Mouse (Mus musculus) gastrocnemius, postnatal 25 days (tissue): ENCODE results near the gene Dpyd. TPM values are rescaled to one million over a fixed set of nuclear protein-coding genes. Genes with fewer than 3 reads are reported as not detected.

ENCODE experiments used
- DNase-seq: peaks from one replicate; pipeline ENCODE4 v3.0.0; 2022
- total RNA-seq, 2 experiments: library from RNA; stranded (reverse); gene quantifications; 1 replicate in 1 of 2; 2 replicates in 1 of 2; pipeline ENCODE4 v1.2.3; 2021

Dpyd gene
- total RNA-seq, 2 experiments from 2014 or later, result 0.92 to 1.3 TPM

DNA sequence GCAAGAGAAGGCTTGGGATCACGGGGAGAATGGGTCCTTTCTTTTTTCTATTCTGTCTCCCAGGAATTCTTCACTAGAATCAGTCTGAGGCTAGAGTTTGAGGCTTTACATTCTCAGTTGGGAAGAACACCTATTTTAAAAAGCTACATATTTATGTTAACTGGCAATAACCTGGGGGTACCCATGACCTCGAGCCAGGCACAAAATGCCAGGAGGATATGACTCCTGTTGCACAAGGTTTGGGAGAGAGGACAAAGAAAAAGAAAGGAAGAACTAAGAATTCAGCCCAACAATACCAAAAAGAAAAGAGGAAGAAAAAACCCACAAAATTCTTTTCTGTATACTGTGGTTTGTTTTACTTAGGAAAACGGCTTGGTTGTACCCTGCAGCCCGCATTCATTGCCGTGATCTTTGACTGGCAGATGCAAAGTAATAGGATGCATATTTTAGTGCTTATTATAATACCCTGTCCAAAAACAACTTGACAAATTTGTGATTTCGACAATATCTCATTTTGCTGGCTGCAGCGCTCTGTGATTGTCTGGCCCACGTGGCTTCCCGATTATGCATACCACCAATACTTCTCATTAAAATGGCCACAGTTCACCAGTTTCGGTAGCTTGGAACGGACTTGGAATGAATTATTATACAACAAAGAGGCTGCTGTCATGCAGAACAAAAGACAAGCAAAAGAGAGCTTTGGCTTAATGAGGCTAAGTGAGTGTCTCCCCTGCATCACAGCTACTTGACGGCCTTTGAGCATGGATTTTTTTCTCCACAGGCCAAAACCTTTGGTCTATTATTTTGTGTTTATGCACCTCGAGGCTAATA, 799.8 kb downstream of the Dpyd start:
- DNase-seq, result no peak

DNA sequence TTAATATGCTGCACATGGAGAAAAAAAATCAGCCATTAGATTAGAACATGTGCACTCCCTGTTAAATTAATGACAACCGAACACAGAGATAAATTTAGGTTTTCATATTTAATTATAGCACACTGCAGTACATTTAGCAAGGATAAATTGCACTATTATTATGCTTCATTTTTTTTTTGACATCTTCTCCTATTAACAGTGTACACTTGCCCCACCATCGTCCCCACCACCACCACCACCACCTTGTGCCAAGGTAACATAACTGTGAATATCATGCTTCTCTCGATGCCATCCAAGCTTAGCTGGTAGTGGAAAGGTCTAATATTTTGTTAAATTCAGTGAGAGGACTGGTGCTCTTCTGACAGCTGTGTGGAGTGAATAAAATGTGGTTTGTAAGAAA, 800.5 kb downstream of the Dpyd start:
- DNase-seq, result no peak

DNA sequence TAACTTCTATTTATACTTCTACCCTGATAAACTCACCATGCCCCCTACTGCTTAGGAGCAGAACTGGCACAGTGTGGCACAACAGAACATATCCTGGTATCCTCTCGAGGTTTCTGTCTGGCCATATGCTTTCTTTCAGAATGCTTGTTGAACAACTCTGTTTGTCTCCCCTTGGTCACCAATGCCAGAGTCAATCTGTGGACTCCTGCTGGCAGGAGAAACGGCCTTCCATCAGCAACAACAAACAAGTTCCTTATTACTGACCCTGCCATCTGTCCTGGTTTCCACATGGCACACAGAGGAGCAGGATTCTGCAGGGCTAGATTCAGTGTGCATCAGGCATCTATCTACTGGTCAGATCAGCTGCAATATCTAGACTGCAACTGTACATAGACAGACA, 807.0 kb downstream of the Dpyd start:
- DNase-seq, result no peak

DNA sequence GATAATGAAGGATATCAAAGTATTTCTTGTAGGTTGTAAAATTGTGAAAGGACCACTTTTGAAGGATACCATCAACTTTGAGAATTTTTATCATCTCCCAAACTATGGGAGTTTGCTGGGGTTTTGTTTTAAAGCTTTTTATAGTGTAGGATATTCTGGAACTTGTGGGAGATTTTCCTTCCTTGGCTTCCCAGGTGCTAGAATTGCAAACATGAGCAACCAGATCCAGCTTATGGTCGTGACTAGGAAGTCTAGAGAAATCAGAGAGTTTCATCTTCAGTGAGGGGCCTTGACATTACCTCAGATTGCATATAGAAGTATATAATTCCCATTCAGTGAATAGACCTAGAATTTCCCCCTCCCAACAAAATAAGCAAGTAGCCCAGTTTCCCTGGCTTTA, 819.2 kb downstream of the Dpyd start:
- DNase-seq, result no peak

DNA sequence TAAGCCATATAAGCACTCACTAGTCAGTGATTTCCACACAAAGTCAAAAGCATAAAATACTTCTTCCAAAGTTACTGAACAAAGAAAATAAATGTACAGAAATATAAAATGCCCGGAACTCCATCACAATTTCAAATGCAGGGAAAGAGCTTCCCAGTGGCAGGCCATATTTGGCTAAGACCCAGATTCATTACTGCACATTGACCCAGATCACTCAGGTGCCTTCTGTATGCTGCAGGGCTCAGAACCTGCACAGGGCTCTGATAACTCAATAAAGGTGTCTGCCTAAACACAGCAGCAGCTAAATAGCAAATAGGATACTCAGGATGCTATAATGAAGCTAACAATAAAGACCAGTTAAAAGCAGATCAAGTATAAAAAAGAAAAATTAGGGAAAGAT, 820.5 kb downstream of the Dpyd start:
- DNase-seq, result no peak

DNA sequence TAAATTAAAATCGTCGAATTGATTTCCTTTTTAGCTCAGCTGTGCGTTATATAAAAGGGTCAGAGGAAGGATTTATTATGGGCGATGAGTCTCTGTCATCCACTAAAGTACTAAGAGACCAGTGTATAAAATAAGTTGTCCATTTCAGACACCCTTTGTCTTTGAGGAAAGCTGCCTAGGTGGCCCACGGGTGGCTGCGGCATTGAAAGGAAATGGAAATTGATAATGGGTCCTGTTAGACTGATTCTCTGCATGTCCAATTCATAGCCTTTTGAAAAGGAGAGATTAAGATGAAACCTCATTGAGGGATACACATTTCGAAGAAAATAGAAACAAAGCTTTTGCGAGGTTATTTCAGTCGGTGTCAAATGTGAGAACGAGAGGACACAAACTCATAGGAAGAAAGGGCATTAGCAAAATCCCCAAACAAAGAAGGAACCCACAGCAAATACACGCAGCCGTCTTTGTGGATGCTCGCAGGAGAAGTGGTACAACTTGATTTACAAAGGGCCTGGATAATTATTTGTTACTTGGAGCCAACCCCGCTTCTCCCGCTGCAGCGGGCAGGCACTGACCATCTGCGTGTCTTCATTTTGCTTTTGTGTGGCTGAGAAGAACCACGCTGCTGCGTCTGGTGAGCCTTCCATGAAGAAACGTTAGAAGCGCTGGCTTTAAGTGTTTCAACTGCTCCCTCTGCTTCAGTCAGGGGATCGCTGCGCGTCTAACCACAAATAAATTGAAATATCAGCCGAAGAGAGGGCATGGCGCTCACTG, 825.6 kb downstream of the Dpyd start:
- no peak for DNase-seq

DNA sequence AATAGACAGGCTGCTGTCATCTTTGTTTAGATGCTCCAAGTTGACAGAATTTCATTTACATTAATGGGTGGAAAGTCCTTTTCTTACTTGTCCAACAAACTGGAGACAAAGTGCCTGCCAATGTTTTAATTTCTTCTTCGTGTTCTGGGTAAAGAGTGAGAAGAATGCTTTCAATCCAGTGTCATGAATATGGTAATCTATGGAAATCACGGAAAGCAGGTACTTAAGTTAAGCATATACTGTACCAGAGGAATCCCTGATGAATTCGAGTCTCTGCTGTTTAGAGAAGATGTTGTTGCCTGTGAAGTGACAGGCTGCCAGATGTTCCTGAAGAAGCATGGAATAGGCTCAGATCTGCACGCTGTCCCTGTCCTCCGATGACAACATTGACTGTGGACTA, 835.3 kb downstream of the Dpyd start:
- no peak for DNase-seq

DNA sequence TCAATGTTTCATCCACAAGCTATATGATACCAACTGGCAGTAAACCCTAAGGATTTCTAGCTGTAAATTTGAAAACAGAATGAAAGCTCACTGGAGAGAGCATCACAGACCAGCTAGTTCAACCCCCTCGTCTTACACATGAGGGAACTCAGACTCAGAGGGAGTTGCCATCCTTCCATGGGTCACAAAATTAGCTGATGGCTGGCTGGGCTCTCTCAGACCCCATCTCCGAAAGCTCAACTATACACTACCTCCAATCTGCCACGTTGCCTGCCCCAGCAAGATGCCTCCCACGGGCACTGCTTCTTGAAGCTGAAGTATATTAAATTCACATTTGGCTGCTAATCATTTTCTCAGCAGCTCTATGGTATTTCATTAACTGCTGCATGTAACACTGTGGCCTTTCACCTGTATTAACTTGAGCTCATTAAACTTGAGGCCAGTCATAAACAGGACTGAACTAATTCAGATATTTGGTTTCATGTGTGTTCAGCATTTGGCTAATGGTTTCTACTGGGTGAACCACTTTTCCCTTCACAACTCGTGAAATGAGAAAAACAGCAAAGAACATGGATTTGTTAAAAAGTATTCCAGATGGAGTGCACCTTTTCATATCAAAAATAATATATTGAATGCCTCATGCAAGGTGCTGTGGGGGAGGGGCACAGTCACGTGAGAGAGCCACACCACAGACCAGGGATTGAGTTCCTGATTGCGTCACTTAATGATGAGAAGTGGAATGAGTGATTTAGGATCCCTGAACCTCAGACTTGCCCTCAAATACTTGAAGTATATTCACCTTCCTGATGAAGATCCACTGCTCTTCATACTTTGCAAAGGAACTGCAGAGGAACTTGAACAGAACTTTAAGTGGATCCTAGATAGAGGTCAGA, 841.2 kb downstream of the Dpyd start:
- DNase-seq, result no peak

DNA sequence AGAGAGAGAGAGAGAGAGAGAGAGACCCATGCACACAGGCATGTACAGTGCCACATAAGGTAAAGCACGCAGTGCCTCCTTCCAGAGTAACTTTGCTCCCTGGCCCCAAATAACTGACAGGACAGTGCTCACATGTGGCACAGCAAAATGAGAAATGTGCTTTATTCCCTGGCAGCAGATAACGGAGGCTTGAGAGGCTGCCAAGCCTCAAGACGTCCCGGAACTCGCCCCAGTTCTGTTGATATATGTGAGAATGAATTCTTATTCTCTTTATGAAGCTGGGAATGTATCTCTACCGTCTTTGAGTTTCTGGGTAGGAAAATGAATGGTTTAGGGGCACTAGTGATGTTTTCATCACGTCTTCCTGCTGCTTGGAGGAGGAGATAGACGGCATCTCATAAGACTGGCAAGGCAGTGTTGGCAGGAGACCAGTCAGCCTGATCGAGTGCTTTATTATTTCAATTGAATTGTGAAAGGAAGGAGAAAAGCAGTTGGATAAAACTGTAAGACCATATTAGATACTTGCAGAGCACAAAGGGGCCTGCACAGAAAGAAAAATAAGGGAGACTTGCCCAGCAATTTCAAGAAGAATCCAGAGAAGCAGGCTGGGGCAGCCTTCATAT, 857.3 kb downstream of the Dpyd start:
- no peak for DNase-seq

DNA sequence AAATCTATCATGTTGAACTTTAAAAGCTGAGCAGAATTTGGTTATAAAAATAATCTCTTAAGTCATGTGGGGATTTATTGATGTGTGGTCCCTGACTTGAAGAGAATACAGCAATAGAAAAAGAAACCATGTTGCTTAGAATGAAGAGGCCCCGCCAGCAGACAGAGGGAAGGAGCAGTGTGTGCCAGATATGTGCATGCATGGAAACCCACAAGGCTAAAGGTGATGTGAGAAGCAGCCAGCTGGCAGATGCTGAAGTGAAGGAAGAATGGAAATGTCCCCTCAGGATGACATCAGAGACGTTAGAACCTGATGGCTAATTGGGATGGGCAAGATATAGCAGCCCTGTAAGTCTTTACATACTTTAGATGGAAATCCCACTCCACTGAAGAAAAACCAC, 857.8 kb downstream of the Dpyd start:
- DNase-seq, result no peak

DNA sequence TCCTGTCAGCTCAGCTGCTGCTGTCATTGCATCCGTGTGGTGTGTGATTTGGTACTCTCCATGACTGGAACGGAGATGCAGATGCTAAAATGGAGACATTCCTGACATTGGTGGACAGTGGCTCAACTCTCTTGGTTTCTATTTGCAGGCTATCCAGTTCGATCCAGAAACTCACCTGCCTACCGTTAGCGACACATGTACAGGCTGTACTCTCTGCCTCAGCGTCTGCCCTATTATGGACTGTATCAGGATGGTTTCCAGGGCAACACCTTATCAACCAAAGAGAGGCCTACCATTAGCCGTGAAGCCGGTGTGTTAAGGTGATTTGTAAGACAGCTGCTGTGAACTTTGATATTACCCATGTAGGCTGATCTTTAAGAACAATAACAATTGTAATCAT, 869.4 kb downstream of the Dpyd start:
- DNase-seq, result no peak

DNA sequence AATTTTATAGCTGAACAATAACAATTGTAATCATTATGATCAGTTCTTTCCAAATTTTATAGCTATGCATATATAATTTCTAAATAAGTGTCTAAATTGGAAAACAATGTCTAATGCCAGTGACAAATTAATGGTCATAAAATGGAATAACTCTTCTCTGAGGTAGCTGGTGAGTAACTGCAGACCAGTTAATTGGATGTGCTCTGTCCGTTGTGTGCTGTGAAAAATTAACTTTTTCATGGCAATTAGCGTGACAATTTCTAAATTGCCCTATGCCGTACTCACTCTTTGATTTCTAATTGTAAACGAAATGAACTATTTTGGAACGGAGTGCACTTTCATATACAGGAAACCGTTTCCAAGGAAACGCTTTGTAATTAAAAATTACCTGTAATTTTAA, 869.8 kb downstream of the Dpyd start:
- no peak for DNase-seq

DNA sequence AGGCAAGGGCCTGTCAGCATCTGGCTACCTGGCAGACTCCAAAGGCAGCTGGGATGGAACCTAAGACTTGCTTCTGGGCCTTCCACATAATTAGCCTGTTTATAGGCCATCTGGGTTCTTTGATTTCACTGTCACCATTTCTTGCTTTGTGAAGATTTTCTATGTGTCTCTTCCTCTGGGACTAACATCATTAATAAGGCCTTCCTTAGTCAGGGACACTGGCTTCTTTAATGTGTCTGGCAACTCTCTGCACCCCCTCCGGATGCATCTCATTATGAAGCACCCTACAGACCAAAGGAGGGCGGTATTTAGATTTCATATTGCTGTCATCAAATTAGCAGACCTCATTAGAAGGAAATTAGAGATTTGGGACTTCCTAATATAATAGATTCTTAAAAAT, 885.6 kb downstream of the Dpyd start:
- DNase-seq, result no peak

DNA sequence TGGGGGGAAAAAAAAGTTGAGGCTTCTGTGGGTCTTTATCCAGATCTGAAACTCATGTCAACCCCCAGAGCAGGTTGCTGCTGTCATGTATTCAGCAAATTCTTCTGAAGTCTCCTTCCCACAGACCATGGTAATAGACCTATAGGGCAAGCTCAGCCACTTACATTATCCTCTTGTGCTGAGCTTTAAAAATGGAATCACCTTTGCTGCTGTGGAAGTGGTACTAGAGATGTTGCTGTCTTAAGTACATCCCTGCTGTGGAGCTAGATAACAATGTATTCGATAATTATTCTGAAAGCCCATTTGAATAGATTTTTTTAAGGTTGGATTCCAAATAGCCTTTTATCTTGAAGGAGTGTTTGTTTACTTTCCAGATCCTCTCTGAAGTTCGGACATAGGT, 902.1 kb downstream of the Dpyd start:
- no peak for DNase-seq

DNA sequence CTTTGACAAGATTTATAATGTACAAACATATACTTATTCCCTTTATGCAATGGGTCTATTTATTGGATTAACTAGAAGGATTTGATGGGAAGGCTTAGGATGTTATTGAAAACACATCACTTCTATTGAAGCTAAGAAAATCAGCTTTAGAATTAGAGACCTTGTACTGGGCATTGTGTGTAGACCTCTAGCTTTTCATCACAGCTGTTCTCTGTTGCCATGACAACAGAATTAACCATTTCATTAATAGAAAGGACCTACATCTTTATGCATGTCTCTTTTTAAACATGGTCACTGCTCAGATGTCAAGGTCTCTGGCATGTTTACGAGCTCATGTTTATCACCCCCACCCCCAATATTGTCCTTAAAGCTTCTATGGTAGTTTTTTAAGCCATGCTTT, 902.5 kb downstream of the Dpyd start:
- DNase-seq, result no peak

DNA sequence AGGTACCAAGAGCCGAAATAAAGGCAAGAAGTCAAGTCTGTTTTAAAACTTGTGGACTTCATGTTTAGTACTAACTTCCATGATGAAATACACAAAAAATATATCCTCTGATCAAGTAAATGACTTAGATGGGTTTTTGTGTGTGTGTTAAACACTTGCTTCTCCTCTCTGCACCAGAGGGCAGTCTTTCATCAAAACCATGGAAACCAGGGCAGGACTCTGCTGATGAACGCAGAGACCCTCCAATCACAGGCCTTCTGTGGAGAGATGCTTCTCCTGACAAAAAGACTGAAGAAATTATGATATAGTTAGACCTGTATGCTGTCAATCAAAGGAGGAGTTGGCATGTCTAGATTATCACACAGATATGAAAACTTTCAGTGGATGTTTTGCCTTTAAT, 905.8 kb downstream of the Dpyd start:
- no peak for DNase-seq
